Mouse (Mus musculus) mouse trophoblast stem cell (cell line): ENCODE measurements around the gene Glod4.

Source experiments
- in situ Hi-C, 2 experiments: fragments of 300-500 bp; cut with MseI, MboI; formaldehyde crosslinking; loops; 2 replicates in 1 of 2; 3 replicates in 1 of 2; pipeline ENCODE4 v1.15.1; 2025

The Glod4 gene

GRCm38 (mm10) chr11:76085898-76086591 lies 157.5 kb downstream of the Glod4 start:
- in situ Hi-C loops: loop anchor here (5.0 kb wide), 2 partner anchors 66 to 86 kb away; no protein-coding TSS in a partner anchor

DNA sequence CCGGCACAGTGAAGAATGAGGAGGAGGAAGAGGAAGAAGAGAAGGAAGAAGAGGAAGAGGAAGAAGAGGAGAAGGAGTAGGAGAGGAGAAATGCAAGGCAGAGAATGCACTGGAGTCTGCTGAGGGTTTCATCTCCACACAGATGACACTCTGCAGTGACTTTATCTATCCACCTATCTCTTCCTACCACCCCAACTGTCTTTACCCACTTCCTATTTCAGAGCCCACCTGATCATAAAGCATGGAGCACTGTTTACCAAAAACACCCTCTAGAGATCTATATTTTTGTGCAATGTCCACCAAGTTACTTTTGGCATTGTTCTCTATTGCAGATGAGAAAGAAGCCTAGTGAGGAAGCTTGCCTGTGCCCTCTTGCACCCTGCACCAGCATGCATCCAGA lies 158.6 kb downstream of the Glod4 start:
- in situ Hi-C loops: loop anchor here (5.0 kb wide), 2 partner anchors 67 to 87 kb away; no protein-coding TSS in a partner anchor

GRCm38 (mm10) chr11:76083941-76084367 lies 159.6 kb downstream of the Glod4 start:
- in situ Hi-C loops: no loop called here

GRCm38 (mm10) chr11:76081048-76081640 lies 162.4 kb downstream of the Glod4 start:
- in situ Hi-C loops: no loop called here

DNA sequence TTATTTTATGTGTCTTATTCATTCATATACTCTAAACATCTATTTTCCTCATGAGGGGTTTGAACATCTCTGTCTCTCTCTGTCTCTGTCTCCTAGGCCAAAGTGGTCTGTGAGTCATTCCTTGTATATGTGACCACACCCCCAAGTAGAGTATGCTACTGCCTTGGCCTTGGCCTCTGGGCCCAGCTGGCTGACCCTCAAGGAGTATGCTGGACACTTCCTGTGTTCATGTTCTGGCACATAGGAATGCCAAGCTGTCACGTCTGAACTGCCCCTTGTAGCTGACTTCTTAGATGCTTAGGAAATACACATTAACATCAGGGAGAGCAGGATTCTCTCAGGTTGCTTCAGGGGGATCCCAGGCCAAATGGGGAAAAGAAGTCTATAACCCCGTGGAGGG lies 163.2 kb downstream of the Glod4 start:
- in situ Hi-C loops: no loop called here

GRCm38 (mm10) chr11:76077341-76077740 lies 166.2 kb downstream of the Glod4 start:
- in situ Hi-C loops: no loop called here

GRCm38 (mm10) chr11:76074296-76075093 lies 169.0 kb downstream of the Glod4 start:
- in situ Hi-C loops: no loop called here
